Mouse (Mus musculus) midbrain, embryonic 14.5 days (tissue): ENCODE measurements around the gene Psme2. TPM values are rescaled to one million over a fixed set of nuclear protein-coding genes. Genes with fewer than 3 reads are reported as not detected.
A peak's percentile ranks its signal among the peaks of the same experiment; 100 is the strongest.

Experiments
- ATAC-seq: fragments of 200-750 bp; cut with Nextera tagmentation; 2 replicates; pipeline ENCODE4 v1.8.0; 2017; ENCODE audit warnings: moderate number of reproducible peaks, moderate library complexity; ENCODE audit not compliant: low FRiP score, low TSS enrichment
- DNase-seq: peaks from one replicate; pipeline ENCODE4 v3.0.0-alpha.2; 2015
- H3K27ac ChIP-seq: fragments of 300-500 bp; sonication (generic); replicated peaks from 2 replicates; pipeline ENCODE4 v1.5.1; 2014; ENCODE audit warnings: mild to moderate bottlenecking, low read depth, low read length, moderate library complexity
- H3K27me3 ChIP-seq: fragments of 300-500 bp; sonication (generic); 2 replicates; pipeline ENCODE4 v1.6.1; 2014; ENCODE audit warnings: low read length, control low read depth, mixed read lengths; ENCODE audit not compliant: control insufficient read depth, insufficient read depth
- H3K36me3 ChIP-seq: fragments of 300-500 bp; sonication (generic); 2 replicates; pipeline ENCODE4 v1.6.1; 2014; ENCODE audit warnings: low read length, control low read depth; ENCODE audit not compliant: control insufficient read depth, insufficient read depth
- H3K4me1 ChIP-seq: fragments of 300-500 bp; sonication (generic); 2 replicates; pipeline ENCODE4 v1.6.1; 2014; ENCODE audit warnings: mild to moderate bottlenecking, antibody characterized with exemption, low read length, control low read depth; ENCODE audit not compliant: control insufficient read depth, insufficient read depth
- H3K4me2 ChIP-seq: fragments of 300-500 bp; sonication (generic); 2 replicates; pipeline ENCODE4 v1.6.1; 2014; ENCODE audit warnings: mild to moderate bottlenecking, low read length, moderate library complexity
- H3K4me3 ChIP-seq: fragments of 300-500 bp; sonication (generic); replicated peaks from 2 replicates; pipeline ENCODE4 v1.5.1; 2014; ENCODE audit warnings: low read depth, low read length
- H3K9ac ChIP-seq: fragments of 300-500 bp; sonication (generic); replicated peaks from 2 replicates; pipeline ENCODE4 v1.6.1; 2014; ENCODE audit warnings: mild to moderate bottlenecking, low read length, moderate library complexity
- H3K9me3 ChIP-seq: fragments of 300-500 bp; sonication (generic); 2 replicates; pipeline ENCODE4 v1.6.1; 2016; ENCODE audit warnings: low read length, control low read depth, mixed read lengths; ENCODE audit not compliant: control insufficient read depth
- WGBS: fragments of 180-500 bp; shearing (Covaris S2); extraction: QIAGEN DNeasy Blood & Tissue Kit; methylation state at CpG from one replicate; pipeline ENCODE4 v1.1.7; 2014; 5-methylcytosine and 5-hydroxymethylcytosine counted together
- polyA plus RNA-seq: library from polyadenylated mRNA; unstranded; fragments of >200 nt; fragmentation: Nextera tagmentation; extraction: Ambion mirVana; gene quantifications from 2 replicates; pipeline ENCODE4 v1.2.1, GENCODE M21; 2014

The Psme2 gene
- polyA plus RNA-seq, 1 experiment from 2014 or later, result 165 TPM

GRCm38 (mm10) chr14:55561860-55562259 is 29.1 kb downstream of the Psme2 start:
- 85% methylated on average over 10 of the region's 10 CpGs for WGBS
- H3K4me2 ChIP-seq, result 0 out of 2 replicates have a peak overlapping the region, but pooled peaks have one; percentile 89
- H3K27ac ChIP-seq, result no peak overlapping the region
- no peak overlapping the region for H3K9ac ChIP-seq
- no peaks in the 10 kb centered on the region for H3K27me3 ChIP-seq
- H3K36me3 ChIP-seq, result peaks cover 36% of the 10 kb centered on the region
- H3K9me3 ChIP-seq, result no peaks in the 10 kb centered on the region
- H3K4me1 ChIP-seq, result peaks cover 11% of the 10 kb centered on the region
- no peak overlapping the region for H3K4me3 ChIP-seq
- DNase-seq, result no peak
- no peak for ATAC-seq

- H3K4me2 ChIP-seq, result peak within 1 kb of the TSS; percentile 89
- no peaks in the 10 kb centered on the region for H3K27me3 ChIP-seq
- WGBS, result under 1% methylated on average over 51 of the region's 51 CpGs
- peak within 1 kb of the TSS; percentile 98 for H3K27ac ChIP-seq
- peak; percentile 99 for DNase-seq
- no peaks in the 10 kb centered on the region for H3K9me3 ChIP-seq
- peak within 1 kb of the TSS; percentile 75 for H3K9ac ChIP-seq
- H3K4me3 ChIP-seq, result peak within 1 kb of the TSS; percentile 67
- H3K36me3 ChIP-seq, result peaks cover 22% of the 10 kb centered on the region
- ATAC-seq, result peak; percentile 97
- peaks cover 11% of the 10 kb centered on the region for H3K4me1 ChIP-seq
Measured at GRCm38 (mm10) chr14:55560202-55561073, 30.5 kb downstream of the Psme2 start, which contains the start of gene A730061H03Rik. A730061H03Rik (minus strand) TSS chr14:55560406.

GRCm38 (mm10) chr14:55559799-55560201 is 31.1 kb downstream of the Psme2 start, which contains the start of gene Dcaf11:
Dcaf11 (plus strand) TSS chr14:55560006.
- Histone ChIP-seq H3K9ac (peak within 1 kb of the TSS; percentile 75), H3K4me3 (peak within 1 kb of the TSS; percentile 67), H3K4me2 (peak within 1 kb of the TSS; percentile 89), H3K27ac (peak within 1 kb of the TSS; percentile 98), H3K9me3 (no peaks in the 10 kb centered on the region), H3K27me3 (no peaks in the 10 kb centered on the region), H3K4me1 (peaks cover 11% of the 10 kb centered on the region), H3K36me3 (peaks cover 15% of the 10 kb centered on the region)
- ATAC-seq, result peak; percentile 82
- DNase-seq, result peak; percentile 97
- under 1% methylated on average over 27 of the region's 27 CpGs for WGBS

GRCm38 (mm10) chr14:55558740-55559448 is 32.0 kb downstream of the Psme2 start:
- Histone ChIP-seq H3K4me3 (peak overlapping the region; percentile 67), H3K36me3 (peaks cover 7% of the 10 kb centered on the region), H3K9ac (peak overlapping the region; percentile 75), H3K9me3 (no peaks in the 10 kb centered on the region), H3K4me1 (peaks cover 11% of the 10 kb centered on the region), H3K27ac (0 out of 2 replicates have a peak overlapping the region, but pooled peaks have one; percentile 98), H3K4me2 (peak overlapping the region; percentile 89), H3K27me3 (no peaks in the 10 kb centered on the region)
- 64% methylated on average over 6 of the region's 6 CpGs for WGBS
- DNase-seq, result no peak
- no peak for ATAC-seq

- H3K4me2 ChIP-seq, result no peak overlapping the region
- H3K9ac ChIP-seq, result no peak overlapping the region
- H3K27ac ChIP-seq, result no peak overlapping the region
- no peaks in the 10 kb centered on the region for H3K9me3 ChIP-seq
- H3K4me3 ChIP-seq, result no peak overlapping the region
- H3K36me3 ChIP-seq, result no peaks in the 10 kb centered on the region
- H3K4me1 ChIP-seq, result peaks cover 11% of the 10 kb centered on the region
- H3K27me3 ChIP-seq, result no peaks in the 10 kb centered on the region
- ATAC-seq (no peak), DNase-seq (no peak)
- WGBS, result 89% methylated on average over 3 of the region's 3 CpGs
Measured at GRCm38 (mm10) chr14:55557587-55557986, 33.3 kb downstream of the Psme2 start.

GRCm38 (mm10) chr14:55557003-55557402 is 33.9 kb downstream of the Psme2 start:
- H3K9ac ChIP-seq, result no peak overlapping the region
- no peak overlapping the region for H3K4me2 ChIP-seq
- no peaks in the 10 kb centered on the region for H3K9me3 ChIP-seq
- no peak overlapping the region for H3K4me3 ChIP-seq
- no peak for ATAC-seq
- no peaks in the 10 kb centered on the region for H3K36me3 ChIP-seq
- H3K27ac ChIP-seq, result no peak overlapping the region
- peaks cover 11% of the 10 kb centered on the region for H3K4me1 ChIP-seq
- WGBS, result 29% methylated on average over 5 of the region's 5 CpGs
- peak; percentile 83 for DNase-seq
- no peaks in the 10 kb centered on the region for H3K27me3 ChIP-seq

GRCm38 (mm10) chr14:55555788-55556187 is 35.1 kb downstream of the Psme2 start:
- no peak overlapping the region for H3K4me3 ChIP-seq
- H3K9me3 ChIP-seq, result no peaks in the 10 kb centered on the region
- no peaks in the 10 kb centered on the region for H3K36me3 ChIP-seq
- WGBS, result 75% methylated on average over 3 of the region's 3 CpGs
- DNase-seq (no peak), ATAC-seq (no peak)
- H3K27me3 ChIP-seq, result no peaks in the 10 kb centered on the region
- H3K9ac ChIP-seq, result no peak overlapping the region
- peaks cover 3% of the 10 kb centered on the region; the same call in 1 of the 2 replicates for H3K4me1 ChIP-seq
- no peak overlapping the region for H3K4me2 ChIP-seq
- H3K27ac ChIP-seq, result no peak overlapping the region

- H3K27me3 ChIP-seq, result no peaks in the 10 kb centered on the region
- H3K36me3 ChIP-seq, result peaks cover 2% of the 10 kb centered on the region; the same call in 1 of the 2 replicates
- no peak for DNase-seq
- H3K4me1 ChIP-seq, result peaks cover 3% of the 10 kb centered on the region; the same call in 1 of the 2 replicates
- no peaks in the 10 kb centered on the region for H3K9me3 ChIP-seq
- ATAC-seq, result no peak
- H3K9ac ChIP-seq, result no peak overlapping the region
- no peak overlapping the region for H3K4me2 ChIP-seq
- no peak overlapping the region for H3K27ac ChIP-seq
- H3K4me3 ChIP-seq, result no peak overlapping the region
Measured at GRCm38 (mm10) chr14:55554635-55555034, 36.3 kb downstream of the Psme2 start.
